Mouse (Mus musculus) liver, adult 2 months (tissue): ENCODE data around the gene Tut1.

Source experiments
- CTCF ChIP-seq: fragments of 200-500 bp; IDR thresholded peaks from 2 replicates; pipeline ENCODE4 v1.5.1; 2011; ENCODE audit warnings: low read depth, low read length, control low read depth
- POLR2A ChIP-seq: fragments of 200-500 bp; IDR thresholded peaks from 2 replicates; pipeline ENCODE4 v1.6.1; 2011; ENCODE audit warnings: low read length, control low read depth; ENCODE audit not compliant: insufficient read depth; ENCODE audit errors: extremely low read depth

GRCm38 (mm10) chr19:8966198-8966589, 12.5 kb downstream of the Tut1 start:
- TF ChIP-seq POLR2A (no peak), CTCF (no peak)
